Mouse (Mus musculus) v-Abl transformed pro-B cells (cell line): ENCODE results near the gene Tuba1b.
"Not testable (repeated sequence)": the region's sequence is repeated elsewhere in the genome, so short reads cannot be mapped to it uniquely, and the experiment has no call there.

Experiments used
- in situ Hi-C, 2 experiments: fragments of 400-800 bp; cut with MboI; formaldehyde crosslinking; loops; one replicate each; pipeline ENCODE4 v1.15.1; 2025; ENCODE audit not compliant: unreplicated experiment in 2 of 2

Tuba1b gene

DNA sequence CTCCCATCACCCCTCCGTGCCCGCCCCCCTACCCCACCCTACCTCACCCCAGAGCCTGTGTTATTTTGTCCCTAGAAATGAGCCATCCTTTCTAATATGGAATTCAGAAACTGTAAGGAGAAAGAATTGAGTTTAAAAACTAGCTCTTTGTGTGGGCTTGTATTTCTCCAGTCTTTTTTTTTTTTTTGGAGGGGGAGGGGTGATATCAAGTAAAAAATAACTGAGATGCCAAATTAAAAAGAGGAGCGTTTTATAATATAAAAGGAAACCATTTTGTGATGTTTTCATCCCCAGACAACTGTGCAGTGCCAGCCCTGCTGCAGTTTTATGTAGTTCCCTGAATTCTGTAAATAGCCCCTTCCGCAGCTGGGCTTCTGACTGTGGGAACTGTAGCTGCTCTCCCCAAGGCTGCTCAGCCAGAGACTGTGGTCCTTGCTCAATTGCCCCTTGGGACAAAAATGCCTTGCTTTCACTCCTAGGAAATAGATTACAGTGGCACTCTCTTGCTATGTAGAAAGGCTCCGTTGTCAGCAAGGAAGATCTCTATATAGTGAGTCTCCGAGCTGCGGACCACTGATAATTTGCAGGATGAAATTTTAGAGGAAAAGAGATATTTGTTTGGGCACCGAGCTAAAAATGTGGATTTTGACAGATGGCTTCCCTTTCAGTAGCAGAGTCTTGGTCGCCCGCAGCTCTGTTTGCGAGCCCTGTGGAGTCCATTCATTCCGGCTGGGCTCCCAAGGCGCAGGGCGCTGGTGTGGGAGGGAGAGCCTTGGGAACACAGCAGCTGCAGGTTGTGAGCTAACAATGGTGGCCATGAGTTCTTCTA lies 20.3 kb upstream of the Tuba1b start:
- in situ Hi-C loops = no loop called here

DNA sequence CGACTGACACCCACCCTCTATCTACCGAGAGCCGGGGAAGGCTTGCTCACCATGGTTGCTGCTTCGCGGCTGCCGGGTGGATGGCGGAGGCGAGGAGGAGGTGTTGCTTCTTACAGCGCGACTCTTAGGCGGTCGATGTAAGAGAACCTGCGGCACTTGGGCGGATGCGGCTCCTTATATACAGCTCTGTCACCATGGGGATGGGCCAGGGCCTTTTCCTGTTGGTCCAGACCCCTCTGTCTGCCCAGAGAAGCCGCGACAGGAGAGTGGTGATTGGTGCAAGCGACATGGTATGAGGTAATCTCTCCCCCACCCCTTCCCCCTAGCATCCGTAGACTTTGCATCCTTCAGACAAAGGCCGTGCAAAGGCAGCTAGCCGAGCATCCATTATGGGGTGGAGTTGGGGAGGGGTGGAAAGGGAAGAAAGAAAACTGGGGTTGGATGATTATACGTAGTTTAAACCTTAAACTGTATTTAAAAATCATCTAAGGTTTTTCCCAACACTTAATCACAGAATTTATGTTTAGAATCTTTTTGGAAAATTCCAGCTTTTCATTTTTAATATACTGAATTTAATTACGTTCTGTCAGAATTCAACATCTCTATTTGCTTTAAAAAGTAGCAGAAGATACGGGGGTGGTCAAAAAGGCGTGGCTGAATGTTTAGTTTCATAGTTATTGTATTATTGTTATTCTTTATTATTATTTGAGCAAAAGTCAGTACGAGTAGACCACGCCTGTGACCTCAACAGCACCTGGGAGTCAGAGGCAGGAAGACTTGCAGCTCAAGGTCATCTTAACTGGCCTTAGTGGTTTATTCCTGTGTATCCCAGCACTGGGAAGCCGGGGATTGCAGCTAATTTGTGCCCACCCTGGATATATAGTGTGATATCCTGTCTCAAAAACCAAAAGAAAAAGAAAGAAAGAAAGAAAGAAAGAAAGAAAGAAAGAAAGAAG lies 19.3 kb upstream of the Tuba1b start, which contains the start of the genes Gm49450 and Tuba1a:
TSS of gene Gm49450 (minus strand) at position 151 of the 956 bp plus-strand sequence.
TSS of gene Tuba1a (minus strand) at position 303 of the 956 bp plus-strand sequence.
- in situ Hi-C loops = no loop called here

GRCm38 (mm10) chr15:98952751-98953400 lies 18.5 kb upstream of the Tuba1b start:
- in situ Hi-C loops = no loop called here

GRCm38 (mm10) chr15:98952063-98952455 lies 17.7 kb upstream of the Tuba1b start:
- in situ Hi-C loops = no loop called here

GRCm38 (mm10) chr15:98951122-98952062 lies 17.0 kb upstream of the Tuba1b start:
- in situ Hi-C loops = not testable (repeated sequence)

DNA sequence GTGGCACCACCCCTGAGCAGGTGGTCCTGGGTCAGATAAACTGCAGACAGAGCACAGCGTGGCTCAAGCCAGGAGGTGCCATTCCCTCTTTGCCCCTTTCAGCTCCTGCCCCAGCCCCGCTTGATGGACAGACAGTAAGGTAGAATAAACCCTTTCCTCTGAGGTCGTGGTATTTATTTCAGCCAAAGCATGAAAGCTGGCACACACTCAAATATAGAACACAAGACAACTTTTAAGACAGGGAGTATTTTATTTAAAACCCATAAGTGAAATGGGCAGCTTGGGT lies 15.2 kb upstream of the Tuba1b start:
- in situ Hi-C loops = loop anchor here in 1 of 2 experiments (5.0 kb wide), 1 partner anchor 33 kb away; no protein-coding TSS in a partner anchor

- in situ Hi-C loops = loop anchor here in 1 of 2 experiments (5.0 kb wide), 1 partner anchor 33 kb away; no protein-coding TSS in a partner anchor
These were observed 14.7 kb upstream of the Tuba1b start for GRCm38 (mm10) chr15:98948857-98949606.

DNA sequence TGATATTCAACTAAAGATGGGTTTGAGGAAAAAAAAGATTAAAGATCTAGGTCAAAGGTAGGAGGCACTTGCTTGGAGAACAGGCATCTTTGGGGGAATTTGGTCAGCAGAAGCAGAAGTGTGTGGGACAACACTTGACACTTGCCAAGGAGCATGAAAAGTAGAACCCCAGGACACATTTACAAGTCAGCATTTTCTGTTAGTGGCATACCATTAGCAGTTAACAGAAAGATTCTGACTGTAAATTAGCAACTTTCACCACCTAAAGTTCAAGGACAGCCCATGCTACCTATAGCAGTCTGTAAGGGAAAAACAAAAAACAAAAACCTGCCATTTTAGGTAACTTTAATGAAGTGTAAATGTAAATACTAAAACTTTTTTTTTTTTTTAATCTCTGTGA lies 14.0 kb upstream of the Tuba1b start:
- in situ Hi-C loops = loop anchor here in 1 of 2 experiments (5.0 kb wide), 1 partner anchor 34 kb away; no protein-coding TSS in a partner anchor

DNA sequence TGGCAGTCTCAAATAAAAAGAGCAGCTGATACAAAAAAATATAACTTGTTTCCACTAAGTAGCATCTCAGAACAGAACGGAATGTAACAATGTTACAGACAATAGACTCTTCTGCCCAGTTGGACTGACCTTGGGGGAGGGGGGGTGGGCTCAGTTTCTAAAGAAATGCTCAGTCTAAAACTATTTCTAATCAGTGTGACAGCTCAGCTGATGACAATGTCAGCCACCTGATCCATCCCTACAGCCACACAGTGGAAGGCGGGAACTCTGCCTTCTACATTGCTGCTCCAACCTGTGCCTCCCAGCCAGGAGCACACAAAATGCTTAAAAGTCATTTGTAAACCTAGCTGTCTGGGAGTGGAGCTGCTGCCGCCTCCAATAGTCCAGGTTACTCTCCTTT lies 13.5 kb upstream of the Tuba1b start:
- in situ Hi-C loops = loop anchor here in 1 of 2 experiments (5.0 kb wide), 1 partner anchor 34 kb away; no protein-coding TSS in a partner anchor

DNA sequence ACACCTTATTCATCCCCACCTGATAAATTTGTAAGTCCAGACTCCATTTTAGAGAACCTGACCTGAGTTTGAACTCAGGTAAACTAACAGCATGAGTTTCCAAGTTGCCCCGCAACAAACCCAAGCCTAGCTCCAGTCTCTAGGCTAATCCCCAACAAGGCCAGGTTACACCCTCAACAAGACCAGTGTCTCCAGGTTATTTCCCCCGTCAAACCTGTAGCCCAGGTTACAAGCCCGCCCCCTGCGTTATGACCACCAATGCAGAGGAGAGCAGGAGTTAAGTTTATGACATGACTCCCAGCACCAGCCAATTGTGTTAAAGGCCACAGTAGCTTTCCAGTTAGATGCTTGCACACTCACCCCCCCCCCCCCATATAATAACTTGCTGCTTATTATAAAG lies 8.8 kb upstream of the Tuba1b start:
- in situ Hi-C loops = no loop called here

DNA sequence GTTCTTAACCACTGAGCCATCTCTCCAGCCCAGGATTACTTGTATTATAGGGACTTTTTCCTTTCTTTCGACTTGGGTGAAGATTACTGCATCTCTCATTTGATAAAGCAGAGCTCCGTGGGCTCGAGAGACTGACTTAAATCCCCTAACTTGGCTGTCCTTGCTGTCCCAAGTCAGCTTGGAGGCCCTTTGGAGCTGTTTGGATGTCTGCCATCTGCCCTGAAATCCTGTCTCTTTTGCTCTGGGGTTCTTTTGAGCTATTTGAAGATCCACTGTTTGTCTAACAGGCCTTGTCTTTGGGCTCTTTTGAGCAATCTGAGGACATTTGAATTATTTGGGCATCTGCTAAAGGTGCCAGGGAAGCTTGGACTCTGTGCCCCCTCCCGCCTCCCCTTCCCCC lies 7.7 kb upstream of the Tuba1b start:
- in situ Hi-C loops = no loop called here

DNA sequence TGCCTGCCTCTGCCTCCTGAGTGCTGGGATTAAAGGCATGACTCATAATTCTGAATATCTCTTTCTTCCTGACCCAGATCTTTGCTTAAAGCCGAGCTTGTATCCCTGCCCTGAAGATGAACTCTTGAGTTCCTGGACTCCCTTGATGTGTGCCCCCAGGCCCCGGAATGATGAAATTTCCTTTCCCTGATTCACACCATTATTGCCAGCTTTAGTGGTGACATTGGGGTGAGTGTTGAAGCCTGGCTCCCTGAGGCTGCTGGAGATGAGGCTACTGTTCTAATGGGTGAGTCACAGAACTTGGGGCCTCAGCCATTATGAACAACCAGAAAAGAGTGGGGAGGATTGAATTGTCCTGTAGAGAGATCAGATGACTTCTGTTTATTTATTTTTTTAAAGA lies 7.2 kb upstream of the Tuba1b start:
- in situ Hi-C loops = no loop called here

GRCm38 (mm10) chr15:98940816-98941215 lies 6.5 kb upstream of the Tuba1b start:
- in situ Hi-C loops = no loop called here

GRCm38 (mm10) chr15:98933833-98934216 lies 540 bp downstream of the Tuba1b start:
- in situ Hi-C loops = no loop called here

GRCm38 (mm10) chr15:98933004-98933671 lies 1.2 kb downstream of the Tuba1b start:
- in situ Hi-C loops = not testable (repeated sequence)

DNA sequence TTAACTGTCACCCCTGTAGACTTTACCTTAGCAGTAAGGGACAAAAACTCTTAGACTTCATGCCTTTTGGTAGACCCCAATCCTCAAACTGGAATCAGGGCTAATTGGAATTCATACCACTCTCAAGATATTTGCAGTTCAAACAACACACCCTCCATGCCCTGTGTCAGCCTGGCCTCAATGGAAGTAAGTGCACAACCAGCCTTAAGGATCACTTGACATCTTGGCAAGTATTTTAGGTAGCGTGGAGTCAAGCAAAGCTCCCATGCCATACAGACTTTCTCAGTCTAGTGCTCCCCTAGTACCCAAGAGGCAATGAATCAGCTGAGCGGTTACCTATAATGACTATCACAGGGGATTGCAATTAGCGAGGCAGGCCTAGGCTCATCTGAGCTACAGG lies 3.4 kb downstream of the Tuba1b start:
- in situ Hi-C loops = no loop called here

DNA sequence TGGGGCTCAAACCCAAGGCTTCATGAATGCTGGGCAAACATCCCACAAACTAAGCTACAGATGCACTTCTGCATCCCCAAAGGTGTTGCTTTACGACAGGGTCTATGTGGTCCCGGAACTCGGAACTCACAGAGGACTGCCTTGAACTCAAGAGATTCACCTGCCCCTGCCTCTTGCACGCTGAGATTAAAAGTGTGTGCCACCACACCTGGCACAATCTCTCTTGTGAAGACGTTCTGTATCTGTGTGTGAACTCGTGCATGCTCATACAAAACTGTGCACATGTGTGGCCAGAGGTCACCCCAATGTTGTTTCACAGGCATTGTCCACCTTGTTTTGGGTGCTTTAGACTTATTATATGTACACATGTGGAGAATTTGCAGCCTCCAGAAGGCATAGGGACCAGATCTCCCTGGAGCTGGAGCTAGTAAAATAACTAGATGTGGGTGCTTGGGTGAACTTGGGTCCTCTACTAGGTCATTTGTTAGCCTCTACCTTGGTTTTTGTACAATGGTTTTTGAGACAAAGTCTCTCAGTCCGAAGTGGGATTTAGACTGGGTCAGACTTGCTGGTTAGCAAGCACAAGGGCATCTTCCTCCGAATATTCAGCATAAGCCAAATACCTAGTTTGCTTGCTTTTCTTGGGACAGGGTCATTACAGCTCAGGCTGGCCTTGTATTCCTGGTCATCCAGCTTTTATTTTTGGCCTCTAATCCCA lies 4.2 kb downstream of the Tuba1b start:
- in situ Hi-C loops = no loop called here
